Mouse (Mus musculus): ENCODE results near the gene Ptprn2.

DNA sequence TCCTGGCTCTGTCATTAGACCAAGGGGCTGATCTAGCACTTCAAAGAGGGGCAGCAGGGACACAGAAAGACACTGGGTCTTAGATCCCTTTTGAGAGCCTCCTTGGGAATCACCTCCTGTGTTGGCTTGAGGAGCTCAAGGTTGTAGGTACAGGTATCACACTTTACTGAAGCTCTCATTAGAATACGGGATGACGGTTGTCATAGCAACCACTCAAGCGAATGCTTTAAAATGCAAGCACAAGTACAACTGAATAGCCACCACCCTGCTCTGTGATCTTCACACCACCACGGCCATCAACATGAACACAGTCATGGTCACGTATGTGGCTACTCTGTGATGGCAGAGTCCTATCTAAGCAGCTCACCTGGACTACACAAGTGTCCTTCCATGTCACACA, 789.1 kb downstream of the Ptprn2 start:
- no peak for TF ChIP-seq CTCF (conservative IDR thresholded peaks at IDR 0.05 in 1 of 2, IDR thresholded peaks at IDR 0.05 in 1 of 2; ENCODE audit: low read depth in 2 of 2, low read length in 2 of 2)
- no peak for TF ChIP-seq POLR2A (IDR thresholded peaks at IDR 0.05; ENCODE audit: low read depth, low read length)
